Mouse (Mus musculus) cerebellum, adult 2 months (tissue): Measurements from ENCODE around the gene Nxn.

Experiments
- CTCF ChIP-seq: fragments of 200-500 bp; IDR thresholded peaks from 2 replicates; pipeline ENCODE4 v1.5.1; 2011; ENCODE audit warnings: low read depth, mild to moderate bottlenecking, control low read depth, low read length, moderate library complexity, borderline replicate concordance; ENCODE audit not compliant: insufficient read depth
- POLR2A ChIP-seq: fragments of 200-500 bp; IDR thresholded peaks from 2 replicates; pipeline ENCODE4 v1.6.1; 2011; ENCODE audit warnings: low read length, control low read depth, borderline replicate concordance; ENCODE audit not compliant: insufficient read depth

- no peak for TF ChIP-seq CTCF
- TF ChIP-seq POLR2A, result no peak
These were observed 111.6 kb downstream of the Nxn start for GRCm38 (mm10) chr11:76287301-76287700.
